Mouse (Mus musculus) heart, embryonic 12.5 days (tissue): Measurements from ENCODE around the gene Pmis2. TPM values are rescaled to one million over a fixed set of nuclear protein-coding genes. Genes with fewer than 3 reads are reported as not detected.

ENCODE experiments used
- ATAC-seq: fragments of 200-750 bp; cut with Nextera tagmentation; 2 replicates; pipeline ENCODE4 v1.8.0; 2017; ENCODE audit warnings: moderate TSS enrichment, moderate library complexity; ENCODE audit not compliant: insufficient number of reproducible peaks, low FRiP score
- H3K27ac ChIP-seq: fragments of 300-500 bp; sonication (generic); 2 replicates; pipeline ENCODE4 v1.5.1; 2016; ENCODE audit warnings: mild to moderate bottlenecking, moderate library complexity; ENCODE audit not compliant: poor library complexity, severe bottlenecking
- H3K27me3 ChIP-seq: fragments of 300-500 bp; sonication (generic); replicated peaks from 2 replicates; pipeline ENCODE4 v1.6.1; 2016; ENCODE audit warnings: mild to moderate bottlenecking, moderate library complexity
- H3K36me3 ChIP-seq: fragments of 300-500 bp; sonication (generic); 2 replicates; pipeline ENCODE4 v1.6.1; 2016; ENCODE audit warnings: mild to moderate bottlenecking, moderate library complexity
- H3K4me1 ChIP-seq: fragments of 300-500 bp; sonication (generic); replicated peaks from 2 replicates; pipeline ENCODE4 v1.6.1; 2016; ENCODE audit warnings: mild to moderate bottlenecking
- H3K4me2 ChIP-seq: fragments of 300-500 bp; sonication (generic); 2 replicates; pipeline ENCODE4 v1.6.1; 2016; ENCODE audit warnings: mild to moderate bottlenecking, moderate library complexity
- H3K4me3 ChIP-seq: fragments of 300-500 bp; sonication (generic); 2 replicates; pipeline ENCODE4 v1.5.1; 2016; ENCODE audit warnings: mild to moderate bottlenecking
- H3K9ac ChIP-seq: fragments of 300-500 bp; sonication (generic); 2 replicates; pipeline ENCODE4 v1.6.1; 2016; ENCODE audit warnings: mild to moderate bottlenecking, moderate library complexity
- H3K9me3 ChIP-seq: fragments of 300-500 bp; sonication (generic); replicated peaks from 2 replicates; pipeline ENCODE4 v1.6.1; 2016; ENCODE audit warnings: mild to moderate bottlenecking, moderate library complexity
- WGBS: fragments of 180-500 bp; shearing (Covaris S2); methylation state at CpG from one replicate; pipeline ENCODE4 v1.1.7; 2016; 5-methylcytosine and 5-hydroxymethylcytosine counted together
- polyA plus RNA-seq: library from polyadenylated mRNA; unstranded; fragments of >200 nt; fragmentation: Nextera tagmentation; extraction: Ambion mirVana; gene quantifications from 2 replicates; pipeline ENCODE4 v1.2.1, GENCODE M21; 2016

Gene Pmis2
- polyA plus RNA-seq, 1 experiment from 2014 or later, result not detected

- no peak overlapping the region for H3K27ac ChIP-seq
- H3K9ac ChIP-seq, result no peak overlapping the region
- H3K27me3 ChIP-seq, result 0 out of 2 replicates have a peak, but pooled peaks cover 4% of the 10 kb centered on the region
- ATAC-seq, result no peak
- no peaks in the 10 kb centered on the region for H3K36me3 ChIP-seq
- no peak overlapping the region for H3K4me3 ChIP-seq
- H3K9me3 ChIP-seq, result 0 out of 2 replicates have a peak, but pooled peaks cover 5% of the 10 kb centered on the region
- 48% methylated on average over 5 of the region's 5 CpGs for WGBS
- H3K4me2 ChIP-seq, result no peak overlapping the region
- H3K4me1 ChIP-seq, result no peaks in the 10 kb centered on the region; the same call in 1 of the 2 replicates
Measured at GRCm38 (mm10) chr7:30681897-30682296, 10.5 kb upstream of the Pmis2 start.

GRCm38 (mm10) chr7:30678263-30678975 lies 7.0 kb upstream of the Pmis2 start:
- 0 out of 2 replicates have a peak, but pooled peaks cover 5% of the 10 kb centered on the region for H3K9me3 ChIP-seq
- H3K27ac ChIP-seq, result no peak overlapping the region
- H3K27me3 ChIP-seq, result no peaks in the 10 kb centered on the region
- no peak overlapping the region for H3K4me2 ChIP-seq
- 68% methylated on average over 5 of the region's 5 CpGs for WGBS
- H3K36me3 ChIP-seq, result no peaks in the 10 kb centered on the region
- no peak overlapping the region for H3K4me3 ChIP-seq
- ATAC-seq, result no peak
- H3K4me1 ChIP-seq, result no peaks in the 10 kb centered on the region; the same call in 1 of the 2 replicates
- no peak overlapping the region for H3K9ac ChIP-seq

- H3K4me1 ChIP-seq, result 0 out of 2 replicates have a peak, but pooled peaks cover 5% of the 10 kb centered on the region
- no peak overlapping the region for H3K27ac ChIP-seq
- no peaks in the 10 kb centered on the region; the same call in 1 of the 2 replicates for H3K27me3 ChIP-seq
- H3K9ac ChIP-seq, result no peak overlapping the region
- no peak for ATAC-seq
- no peaks in the 10 kb centered on the region for H3K9me3 ChIP-seq
- H3K4me3 ChIP-seq, result no peak overlapping the region
- H3K36me3 ChIP-seq, result no peaks in the 10 kb centered on the region
- WGBS, result 29% methylated on average over 3 of the region's 3 CpGs
- H3K4me2 ChIP-seq, result no peak overlapping the region
Measured at GRCm38 (mm10) chr7:30669229-30669628, 2.2 kb downstream of the Pmis2 start.

GRCm38 (mm10) chr7:30665321-30665720 lies 6.1 kb downstream of the Pmis2 start:
- Histone ChIP-seq H3K27ac (no peak overlapping the region), H3K9me3 (no peaks in the 10 kb centered on the region), H3K9ac (peak overlapping the region; percentile 93), H3K4me3 (peak overlapping the region; percentile 95), H3K4me1 (0 out of 2 replicates have a peak, but pooled peaks cover 8% of the 10 kb centered on the region), H3K4me2 (peak overlapping the region; percentile 94), H3K36me3 (peaks cover 17% of the 10 kb centered on the region), H3K27me3 (no peaks in the 10 kb centered on the region; the same call in 1 of the 2 replicates)
- ATAC-seq, result peak; percentile 56
- 11% methylated on average over 11 of the region's 11 CpGs for WGBS

- WGBS, result under 1% methylated on average over 34 of the region's 34 CpGs
- Histone ChIP-seq H3K9ac (peak within 1 kb of the TSS; percentile 93), H3K27me3 (no peaks in the 10 kb centered on the region; the same call in 1 of the 2 replicates), H3K27ac (peak within 1 kb of the TSS; percentile 56), H3K9me3 (no peaks in the 10 kb centered on the region), H3K4me3 (peak within 1 kb of the TSS; percentile 95), H3K36me3 (peaks cover 23% of the 10 kb centered on the region), H3K4me2 (peak within 1 kb of the TSS; percentile 94), H3K4me1 (0 out of 2 replicates have a peak, but pooled peaks cover 8% of the 10 kb centered on the region)
- ATAC-seq, result peak; percentile 87
Measured at GRCm38 (mm10) chr7:30664529-30665200, 6.7 kb downstream of the Pmis2 start, which contains the start of gene Haus5. Gene Haus5 (minus strand): TSS chr7:30664994.

- Histone ChIP-seq H3K27me3 (no peaks in the 10 kb centered on the region), H3K4me2 (peak within 1 kb of the TSS; percentile 86), H3K4me1 (peaks cover 5% of the 10 kb centered on the region), H3K9ac (peak within 1 kb of the TSS; percentile 90), H3K9me3 (no peaks in the 10 kb centered on the region), H3K4me3 (peak within 1 kb of the TSS; percentile 76), H3K36me3 (peaks cover 65% of the 10 kb centered on the region), H3K27ac (peak within 1 kb of the TSS; percentile 36; the same call in 1 of the 2 replicates)
- WGBS, result 2% methylated on average over 59 of the region's 59 CpGs
- peak; percentile 99 for ATAC-seq
Measured at GRCm38 (mm10) chr7:30649591-30650540, 21.5 kb downstream of the Pmis2 start, which contains the start of gene Rbm42. Gene Rbm42 (minus strand): TSS chr7:30650317.

- Histone ChIP-seq H3K4me1 (peaks cover 30% of the 10 kb centered on the region), H3K27me3 (peaks cover 19% of the 10 kb centered on the region), H3K9ac (no peak overlapping the region), H3K36me3 (peaks cover 42% of the 10 kb centered on the region), H3K4me3 (no peak overlapping the region), H3K27ac (peak overlapping the region; percentile 55), H3K9me3 (no peaks in the 10 kb centered on the region), H3K4me2 (no peak overlapping the region)
- WGBS, result 4% methylated on average over 4 of the region's 4 CpGs
- 0 out of 2 replicates have a peak, but pooled peaks have one; percentile 16 for ATAC-seq
Measured at GRCm38 (mm10) chr7:30639083-30639482, 32.3 kb downstream of the Pmis2 start.

GRCm38 (mm10) chr7:30636395-30636794 lies 35.0 kb downstream of the Pmis2 start:
- WGBS, result 15% methylated on average over 11 of the region's 11 CpGs
- no peak for ATAC-seq

GRCm38 (mm10) chr7:30635752-30636151 lies 35.7 kb downstream of the Pmis2 start, which contains the start of gene Etv2:
Gene Etv2 (minus strand): TSS chr7:30635852.
- H3K4me2 ChIP-seq, result peak within 1 kb of the TSS; percentile 54
- WGBS, result 5% methylated on average over 5 of the region's 5 CpGs

More at GRCm38 (mm10) chr7:30636395-30636794, 35.0 kb downstream of the Pmis2 start:
- Histone ChIP-seq H3K9ac (no peak overlapping the region), H3K4me1 (peaks cover 35% of the 10 kb centered on the region), H3K4me2 (peak overlapping the region; percentile 41), H3K27me3 (peaks cover 46% of the 10 kb centered on the region), H3K9me3 (no peaks in the 10 kb centered on the region), H3K4me3 (no peak overlapping the region), H3K27ac (no peak overlapping the region), H3K36me3 (peaks cover 15% of the 10 kb centered on the region)

GRCm38 (mm10) chr7:30634621-30635020 lies 36.8 kb downstream of the Pmis2 start:
- Histone ChIP-seq H3K4me2 (peak overlapping the region; percentile 54), H3K36me3 (no peaks in the 10 kb centered on the region), H3K4me3 (peak overlapping the region; percentile 19), H3K9me3 (no peaks in the 10 kb centered on the region), H3K4me1 (peaks cover 31% of the 10 kb centered on the region), H3K27me3 (peaks cover 52% of the 10 kb centered on the region), H3K27ac (no peak overlapping the region), H3K9ac (peak overlapping the region; percentile 1; the same call in 1 of the 2 replicates)
- under 1% methylated on average over 20 of the region's 20 CpGs for WGBS
- peak; percentile 58; the same call in 1 of the 2 replicates for ATAC-seq

More at GRCm38 (mm10) chr7:30635752-30636151, 35.7 kb downstream of the Pmis2 start, which contains the start of gene Etv2:
- Histone ChIP-seq H3K4me1 (peaks cover 35% of the 10 kb centered on the region), H3K9me3 (no peaks in the 10 kb centered on the region), H3K27ac (no peak within 1 kb of the TSS), H3K27me3 (peaks cover 48% of the 10 kb centered on the region), H3K36me3 (peaks cover 9% of the 10 kb centered on the region), H3K9ac (peak within 1 kb of the TSS; percentile 1; the same call in 1 of the 2 replicates), H3K4me3 (peak within 1 kb of the TSS; percentile 19)
- ATAC-seq, result no peak
